Comparison of ENCODE assay signal across 22 mouse cellular contexts in the genomic region with DNA sequence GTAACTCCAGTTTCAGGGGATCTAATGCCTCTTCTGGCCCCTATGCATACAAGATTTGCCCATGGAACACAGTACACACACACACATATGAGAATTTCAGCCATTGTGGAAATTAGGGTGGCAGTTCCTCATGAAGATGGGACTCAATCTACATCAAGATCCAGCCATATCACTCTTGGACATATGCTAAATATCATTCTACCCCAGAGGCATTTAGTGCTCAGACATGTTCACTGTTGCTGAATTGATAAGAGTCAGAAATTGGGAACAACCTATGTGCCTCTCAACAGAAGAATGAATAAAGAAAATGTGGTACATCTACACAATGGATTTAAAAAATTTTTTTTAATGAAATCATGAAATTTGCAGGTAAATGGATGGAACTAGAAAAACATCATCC.
"Had no signal": no experiment of that assay in that cellular context is flagged by ENCODE, and none has a peak within 500 bp of the region (broad histone marks: within the 10 kb centered on the region; RNA-seq: fewer than 3 reads in every experiment).

No protein-coding gene starts in this region.

- H3K4me2 ChIP-seq: kidney, embryonic 15.5 days; limb, embryonic 12.5 days; limb, embryonic 15.5 days; midbrain, embryonic 12.5 days; midbrain, embryonic 15.5 days; neural tube, embryonic 12.5 days; neural tube, embryonic 15.5 days had no signal

- H3K9me3 ChIP-seq: kidney, embryonic 15.5 days; limb, embryonic 12.5 days; limb, embryonic 15.5 days; midbrain, embryonic 12.5 days; midbrain, embryonic 15.5 days; neural tube, embryonic 12.5 days; neural tube, embryonic 15.5 days had no signal

- DNase-seq: kidney, adult 2 months; kidney, postnatal 10 days; kidney, postnatal 36 days; layer of hippocampus, postnatal 36 days; left cerebral cortex, postnatal 4 days; lung, adult 2 months; lung, postnatal 14 days; right cerebral cortex, adult 18-20 months; right cerebral cortex, postnatal 25 days; thymus, adult 18-20 months; thymus, postnatal 36 days had no signal

- H3K4me3 ChIP-seq: kidney, embryonic 15.5 days; limb, embryonic 12.5 days; limb, embryonic 15.5 days; midbrain, embryonic 12.5 days; midbrain, embryonic 15.5 days; neural tube, embryonic 12.5 days; neural tube, embryonic 15.5 days had no signal

- H3K27me3 ChIP-seq: kidney, embryonic 15.5 days; limb, embryonic 12.5 days; limb, embryonic 15.5 days; midbrain, embryonic 12.5 days; midbrain, embryonic 15.5 days; neural tube, embryonic 12.5 days; neural tube, embryonic 15.5 days had no signal

- H3K4me1 ChIP-seq: limb, embryonic 12.5 days; limb, embryonic 15.5 days; midbrain, embryonic 12.5 days; midbrain, embryonic 15.5 days; neural tube, embryonic 12.5 days; neural tube, embryonic 15.5 days had no signal

- H3K36me3 ChIP-seq: limb, embryonic 12.5 days; limb, embryonic 15.5 days; midbrain, embryonic 12.5 days; midbrain, embryonic 15.5 days; neural tube, embryonic 12.5 days; neural tube, embryonic 15.5 days had no signal

- H3K27ac ChIP-seq: hindbrain, postnatal 0 days; kidney, embryonic 15.5 days; limb, embryonic 12.5 days; limb, embryonic 15.5 days; macrophage; midbrain, embryonic 12.5 days; midbrain, embryonic 15.5 days; neural tube, embryonic 12.5 days; neural tube, embryonic 15.5 days had no signal

- H3K9ac ChIP-seq: kidney, embryonic 15.5 days; limb, embryonic 12.5 days; limb, embryonic 15.5 days; midbrain, embryonic 12.5 days; midbrain, embryonic 15.5 days; neural tube, embryonic 12.5 days; neural tube, embryonic 15.5 days had no signal

- ATAC-seq: hindbrain, postnatal 0 days; inflammation-experienced regulatory T-cells, adult 6 months; intestine, postnatal 0 days; midbrain, embryonic 15.5 days had no signal
